Mouse (Mus musculus) CH12.LX (cell line): ENCODE data around the gene Ednrb. TPM values are rescaled to one million over a fixed set of nuclear protein-coding genes. Genes with fewer than 3 reads are reported as not detected.

Experiments
- DNase-seq: peaks from one replicate; pipeline ENCODE4 v3.0.0-alpha.2; 2013; ENCODE audit errors: extremely low read depth
- H3K27ac ChIP-seq: 2 replicates; pipeline ENCODE4 v1.5.1; 2012; ENCODE audit warnings: low read depth, mild to moderate bottlenecking, control low read depth, moderate library complexity; ENCODE audit not compliant: insufficient read depth
- H3K27me3 ChIP-seq: replicated peaks from 2 replicates; pipeline ENCODE3; 2012; ENCODE audit warnings: inconsistent platforms
- H3K36me3 ChIP-seq, 2 experiments: replicated peaks in 1 of 2; 2 replicates each; pipeline versions ENCODE3 to v1.6.1; 2012; ENCODE audit warnings: inconsistent platforms in 1 of 2, low read length in 1 of 2, mild to moderate bottlenecking in 1 of 2, mixed read lengths in 1 of 2, moderate library complexity in 1 of 2; ENCODE audit not compliant: control insufficient read depth in 1 of 2, insufficient read depth in 1 of 2
- H3K4me1 ChIP-seq, 2 experiments: 2 replicates each; pipeline ENCODE4 v1.6.1; 2012; ENCODE audit warnings: inconsistent platforms in 1 of 2, moderate library complexity in 1 of 2; ENCODE audit not compliant: insufficient read depth in 2 of 2, control insufficient read depth in 1 of 2
- H3K4me2 ChIP-seq: 2 replicates; pipeline ENCODE4 v1.6.1; 2012; ENCODE audit warnings: low read depth, mild to moderate bottlenecking, control low read depth; ENCODE audit not compliant: poor library complexity, insufficient read depth, severe bottlenecking
- H3K4me3 ChIP-seq, 3 experiments: fragments of 150-350 bp in 1 of 3; sonication (generic) in 1 of 3; replicated peaks in 1 of 3; 2 replicates each; pipeline versions ENCODE3 to v1.5.1; 2011 to 2012; ENCODE audit warnings: low read depth in 2 of 3, low read length in 2 of 3, mild to moderate bottlenecking in 2 of 3, moderate library complexity in 2 of 3, control low read depth in 1 of 3, improper control_type of control experiment in 1 of 3, inconsistent platforms in 1 of 3, mixed read lengths in 1 of 3; ENCODE audit not compliant: poor library complexity in 1 of 3
- H3K79me2 ChIP-seq: replicated peaks from 2 replicates; pipeline ENCODE4 v1.6.1; 2012; ENCODE audit warnings: mild to moderate bottlenecking, moderate library complexity; ENCODE audit not compliant: control insufficient read depth, poor library complexity, insufficient read depth, severe bottlenecking; ENCODE audit errors: extremely low read depth
- H3K9ac ChIP-seq: 2 replicates; pipeline ENCODE4 v1.6.1; 2012; ENCODE audit warnings: low read depth, mild to moderate bottlenecking, control low read depth, moderate library complexity; ENCODE audit not compliant: insufficient read depth
- H3K9me3 ChIP-seq: replicated peaks from 2 replicates; pipeline ENCODE3; 2012; ENCODE audit warnings: low read length, inconsistent platforms, mixed read lengths
- BHLHE40 ChIP-seq: IDR thresholded peaks from 2 replicates; pipeline ENCODE4 v1.6.1; 2011; ENCODE audit warnings: mild to moderate bottlenecking, low read depth, low read length, improper control_type of control experiment
- CHD2 ChIP-seq: IDR thresholded peaks from 2 replicates; pipeline ENCODE4 v1.6.1; 2011; ENCODE audit warnings: low read length, improper control_type of control experiment
- E2F4 ChIP-seq: IDR thresholded peaks from 2 replicates; pipeline ENCODE4 v1.6.1; 2011; ENCODE audit warnings: low read depth, low read length, improper control_type of control experiment; ENCODE audit not compliant: insufficient replicate concordance
- ELF1 ChIP-seq: IDR thresholded peaks from 2 replicates; pipeline ENCODE4 v1.6.1; 2014; ENCODE audit warnings: low read depth, mild to moderate bottlenecking, inconsistent platforms, low read length, improper control_type of control experiment
- ETS1 ChIP-seq: conservative IDR thresholded peaks from 2 replicates; pipeline ENCODE4 v1.6.1; 2012; ENCODE audit warnings: low read depth, mild to moderate bottlenecking, inconsistent platforms, low read length, improper control_type of control experiment, moderate library complexity
- GABPA ChIP-seq: IDR thresholded peaks from 2 replicates; pipeline ENCODE4 v1.6.1; 2012; ENCODE audit warnings: low read depth, low read length, improper control_type of control experiment, inconsistent platforms; ENCODE audit not compliant: insufficient replicate concordance
- IRF4 ChIP-seq: IDR thresholded peaks from 2 replicates; pipeline ENCODE4 v1.6.1; 2014; ENCODE audit warnings: low read depth, mild to moderate bottlenecking, inconsistent platforms, low read length, improper control_type of control experiment
- JUN ChIP-seq: IDR thresholded peaks from 2 replicates; pipeline ENCODE4 v1.6.1; 2011; ENCODE audit warnings: low read depth, mild to moderate bottlenecking, low read length, improper control_type of control experiment, moderate library complexity; ENCODE audit not compliant: insufficient read depth
- JUND ChIP-seq: conservative IDR thresholded peaks from 2 replicates; pipeline ENCODE4 v1.6.1; 2011; ENCODE audit warnings: low read depth, low read length, improper control_type of control experiment
- MAFK ChIP-seq: IDR thresholded peaks from 2 replicates; pipeline ENCODE4 v1.6.1; 2011; ENCODE audit warnings: low read length, improper control_type of control experiment; ENCODE audit not compliant: insufficient replicate concordance
- MAX ChIP-seq: IDR thresholded peaks from 2 replicates; pipeline ENCODE4 v1.6.1; 2011; ENCODE audit warnings: low read length, improper control_type of control experiment
- MAZ ChIP-seq: IDR thresholded peaks from 2 replicates; pipeline ENCODE4 v1.6.1; 2012; ENCODE audit warnings: low read depth, mild to moderate bottlenecking, inconsistent platforms, low read length, improper control_type of control experiment, moderate library complexity
- MXI1 ChIP-seq: IDR thresholded peaks from 2 replicates; pipeline ENCODE4 v1.6.1; 2011; ENCODE audit warnings: mild to moderate bottlenecking, low read depth, low read length, improper control_type of control experiment
- MYC ChIP-seq: IDR thresholded peaks from 2 replicates; pipeline ENCODE4 v1.6.1; 2011; ENCODE audit warnings: low read depth, mild to moderate bottlenecking, improper control_type of control experiment, low read length
- NELFE ChIP-seq: IDR thresholded peaks from 2 replicates; pipeline ENCODE4 v1.6.1; 2011; ENCODE audit warnings: low read depth, low read length, improper control_type of control experiment
- NRF1 ChIP-seq: IDR thresholded peaks from 2 replicates; pipeline ENCODE4 v1.6.1; 2014; ENCODE audit warnings: low read depth, mild to moderate bottlenecking, inconsistent platforms, low read length, improper control_type of control experiment, moderate library complexity
- POLR2A ChIP-seq: IDR thresholded peaks from 2 replicates; pipeline ENCODE4 v1.6.1; 2011; ENCODE audit warnings: low read depth, mild to moderate bottlenecking, improper control_type of control experiment, low read length
- RAD21 ChIP-seq: IDR thresholded peaks from 2 replicates; pipeline ENCODE4 v1.6.1; 2011; ENCODE audit warnings: low read depth, mild to moderate bottlenecking, low read length, improper control_type of control experiment, moderate library complexity
- SMC3 ChIP-seq: IDR thresholded peaks from 2 replicates; pipeline ENCODE4 v1.6.1; 2011; ENCODE audit warnings: low read depth, low read length, improper control_type of control experiment
- TBP ChIP-seq: conservative IDR thresholded peaks from 2 replicates; pipeline ENCODE4 v1.6.1; 2011; ENCODE audit warnings: low read depth, low read length, improper control_type of control experiment
- UBTF ChIP-seq: IDR thresholded peaks from 2 replicates; pipeline ENCODE4 v1.6.1; 2012; ENCODE audit warnings: low read depth, mild to moderate bottlenecking, inconsistent platforms, low read length, improper control_type of control experiment, moderate library complexity
- USF1 ChIP-seq: IDR thresholded peaks from 2 replicates; pipeline ENCODE4 v1.6.1; 2014; ENCODE audit warnings: low read depth, mild to moderate bottlenecking, inconsistent platforms, low read length, improper control_type of control experiment
- ZC3H11A ChIP-seq: IDR thresholded peaks from 2 replicates; pipeline ENCODE4 v1.6.1; 2012; ENCODE audit warnings: low read depth, mild to moderate bottlenecking, inconsistent platforms, low read length, improper control_type of control experiment
- ZKSCAN1 ChIP-seq: IDR thresholded peaks from 2 replicates; pipeline ENCODE4 v1.6.1; 2012; ENCODE audit warnings: low read depth, inconsistent platforms, low read length, improper control_type of control experiment, borderline replicate concordance
- ZMIZ1 ChIP-seq: IDR thresholded peaks from 2 replicates; pipeline ENCODE4 v1.6.1; 2012; ENCODE audit warnings: low read depth, mild to moderate bottlenecking, inconsistent platforms, low read length, improper control_type of control experiment
- dilution Hi-C: fragments of 300-500 bp; cut with MboI; formaldehyde crosslinking; loops from 2 replicates; pipeline ENCODE4 v1.14.3; 2020; ENCODE audit warnings: low sequenced_read_pairs; ENCODE audit not compliant: extremely low pct_unique_long_range_greater_than_20kb, extremely low pct_ligation_motif_present
- in situ Hi-C: fragments of 300-500 bp; cut with MboI; formaldehyde crosslinking; loops from 3 replicates; pipeline ENCODE4 v1.14.3; 2019; ENCODE audit warnings: low sequenced_read_pairs, low pct_ligation_motif_present, low pct_unique_long_range_greater_than_20kb, mixed read lengths
- polyA plus RNA-seq: library from polyadenylated mRNA; unstranded; fragments of >175 nt; gene quantifications from 2 replicates; pipeline ENCODE4 v1.2.1, GENCODE M21; 2012; ENCODE audit warnings: low read depth; ENCODE audit not compliant: insufficient read length
- total RNA-seq, 2 experiments: library from RNA; depleted of rRNA; stranded (reverse); fragments of 300-350 nt in 1 of 2; fragments of >200 nt in 1 of 2; gene quantifications; 2 replicates each; pipeline ENCODE4 v1.2.3; 2012 to 2014

Gene Ednrb
- total and polyA plus RNA-seq, 3 experiments: not detected

DNA sequence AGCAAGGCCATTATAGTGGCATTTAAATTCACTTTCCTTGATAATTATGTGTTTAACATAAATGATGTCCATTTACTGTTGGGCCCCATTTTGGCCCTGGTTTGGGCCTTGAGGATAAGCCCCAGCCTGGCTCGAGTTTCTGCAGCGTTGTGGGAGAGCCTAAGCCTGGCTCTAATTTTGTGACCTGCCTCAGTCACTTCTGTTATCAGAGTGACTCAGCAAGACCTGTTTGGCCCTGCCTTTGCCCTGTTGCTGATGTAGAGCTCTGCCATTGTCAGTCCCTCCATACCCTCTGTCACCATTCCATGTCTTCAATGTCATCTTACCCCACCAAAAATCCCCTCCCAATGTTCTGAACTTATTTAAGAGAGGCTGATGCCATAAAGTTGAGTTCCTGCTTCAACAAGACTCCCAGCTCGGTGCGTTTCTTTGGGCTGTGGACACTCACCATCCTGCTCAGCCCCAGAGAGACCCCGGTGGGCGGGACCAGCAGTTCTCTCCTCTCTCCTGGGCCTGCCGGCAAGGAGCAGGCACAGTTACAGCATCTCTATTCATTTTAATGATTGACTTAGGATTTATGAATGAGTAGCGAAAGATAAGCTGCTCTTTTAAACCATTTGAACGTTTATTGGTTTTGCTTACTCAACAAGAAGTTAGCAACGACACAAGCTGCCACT lies 30.0 kb downstream of the Ednrb start:
- Histone ChIP-seq H3K9me3 (no peaks in the 10 kb centered on the region), H3K27me3 (no peaks in the 10 kb centered on the region), H3K4me2 (no peak overlapping the region), H3K36me3 (no peaks in the 10 kb centered on the region), H3K79me2 (no peaks in the 10 kb centered on the region), H3K4me3 (no peak overlapping the region), H3K4me1 (peaks cover 4 to 8% of the 10 kb centered on the region in 2 experiments; a peak in 3 of 4 replicates), H3K27ac (no peak overlapping the region), H3K9ac (no peak overlapping the region)
- TF ChIP-seq MAFK (no peak), GABPA (no peak), BHLHE40 (no peak), NELFE (no peak), CHD2 (no peak), MAZ (no peak), RAD21 (no peak), TBP (no peak), POLR2A (no peak), MAX (no peak), SMC3 (no peak), JUN (no peak)
- DNase-seq: no peak
- in situ Hi-C loops: no loop called here
- dilution Hi-C loops: no loop called here

DNA sequence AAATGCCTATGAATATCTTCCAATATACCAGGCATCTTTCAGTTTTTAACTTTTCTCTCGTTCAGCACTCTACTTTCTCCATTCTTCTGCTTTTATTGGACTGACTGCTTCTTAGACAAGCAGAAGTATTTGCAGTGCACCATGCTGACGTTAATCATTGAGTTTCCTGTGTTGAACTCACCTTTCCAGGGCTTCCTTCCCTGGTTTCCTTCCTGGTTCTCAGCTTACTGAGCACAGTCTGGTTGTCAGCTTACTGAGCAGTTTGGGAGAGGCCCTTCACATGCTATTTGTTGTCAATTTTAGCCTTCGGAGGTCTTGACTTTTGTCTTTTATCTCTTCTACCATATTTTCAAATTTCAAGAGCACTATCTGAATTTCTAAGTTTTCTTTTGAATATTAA lies 31.0 kb downstream of the Ednrb start:
- Histone ChIP-seq H3K4me2 (no peak overlapping the region), H3K79me2 (no peaks in the 10 kb centered on the region), H3K4me1 (peaks cover 4 to 8% of the 10 kb centered on the region in 2 experiments; a peak in 3 of 4 replicates), H3K4me3 (no peak overlapping the region), H3K27me3 (no peaks in the 10 kb centered on the region), H3K9ac (no peak overlapping the region), H3K27ac (no peak overlapping the region), H3K9me3 (no peaks in the 10 kb centered on the region), H3K36me3 (no peaks in the 10 kb centered on the region)
- no peak for DNase-seq
- TF ChIP-seq ZMIZ1 (no peak), E2F4 (no peak), MXI1 (no peak), JUN (no peak), ZKSCAN1 (no peak), ELF1 (no peak), NELFE (no peak), USF1 (no peak), TBP (no peak), ZC3H11A (no peak), MAX (no peak), ETS1 (no peak), UBTF (no peak), NRF1 (no peak), IRF4 (no peak), MYC (no peak), JUND (no peak)
- dilution Hi-C loops: no loop called here
- in situ Hi-C loops: no loop called here
